11 mouse cellular contexts compared by ENCODE assay signal in genomic region chr3:93378146-93378545, GRCm38 (mm10).
"Had no signal": no experiment of that assay in that cellular context is flagged by ENCODE, and none has a peak within 500 bp of the region (broad histone marks: within the 10 kb centered on the region; RNA-seq: fewer than 3 reads in every experiment).

No protein-coding gene starts in this region.

- DNase-seq: kidney, adult 2 months; kidney, postnatal 36 days; layer of hippocampus, postnatal 36 days; liver, postnatal 0 days; lung, embryonic 14.5 days; lung, postnatal 4 days; midbrain, embryonic 14.5 days; right cerebral cortex, adult 18-20 months; right cerebral cortex, postnatal 14 days; spleen, adult 18-20 months; thymus, postnatal 25 days had no signal
